Mouse (Mus musculus): ENCODE results near the gene Igf2bp1.
"Not testable (repeated sequence)": the region's sequence is repeated elsewhere in the genome, so short reads cannot be mapped to it uniquely, and the experiment has no call there.

Igf2bp1 gene

GRCm38 (mm10) chr11:95959152-95959551 is 46.6 kb downstream of the Igf2bp1 start:
- no peak for ATAC-seq (ENCODE audit: low TSS enrichment)

GRCm38 (mm10) chr11:95958251-95958650 is 47.5 kb downstream of the Igf2bp1 start:
- ATAC-seq (ENCODE audit: low TSS enrichment): no peak

GRCm38 (mm10) chr11:95957407-95957806 is 48.3 kb downstream of the Igf2bp1 start:
- ATAC-seq (ENCODE audit: low TSS enrichment): no peak

- ATAC-seq (ENCODE audit: low TSS enrichment): no peak
Observed at GRCm38 (mm10) chr11:95953313-95953712, 52.4 kb downstream of the Igf2bp1 start.

GRCm38 (mm10) chr11:95945838-95946472 is 59.8 kb downstream of the Igf2bp1 start:
- no peak for ATAC-seq (ENCODE audit: low TSS enrichment)

GRCm38 (mm10) chr11:95939828-95940507 is 65.8 kb downstream of the Igf2bp1 start:
- ATAC-seq (ENCODE audit: low TSS enrichment): no peak

- ATAC-seq (ENCODE audit: low TSS enrichment): no peak
Observed at GRCm38 (mm10) chr11:95936409-95936808, 69.3 kb downstream of the Igf2bp1 start.

GRCm38 (mm10) chr11:95932168-95932567 is 73.6 kb downstream of the Igf2bp1 start:
- not testable (repeated sequence) for ATAC-seq (ENCODE audit: low TSS enrichment)

GRCm38 (mm10) chr11:95926398-95926797 is 79.3 kb downstream of the Igf2bp1 start:
- no peak for ATAC-seq (ENCODE audit: low TSS enrichment)

GRCm38 (mm10) chr11:95925976-95926375 is 79.8 kb downstream of the Igf2bp1 start:
- ATAC-seq (ENCODE audit: low TSS enrichment): no peak

- ATAC-seq (ENCODE audit: low TSS enrichment): no peak
Observed at GRCm38 (mm10) chr11:95924215-95924614, 81.5 kb downstream of the Igf2bp1 start.

GRCm38 (mm10) chr11:95923477-95923876 is 82.3 kb downstream of the Igf2bp1 start:
- not testable (repeated sequence) for ATAC-seq (ENCODE audit: low TSS enrichment)

- ATAC-seq (ENCODE audit: low TSS enrichment): no peak
Observed at GRCm38 (mm10) chr11:95921991-95922621, 83.6 kb downstream of the Igf2bp1 start.

GRCm38 (mm10) chr11:95916426-95916825 is 89.3 kb downstream of the Igf2bp1 start:
- no peak for ATAC-seq (ENCODE audit: low TSS enrichment)

GRCm38 (mm10) chr11:95915006-95915710 is 90.6 kb downstream of the Igf2bp1 start:
- ATAC-seq (ENCODE audit: low TSS enrichment): no peak

- peak; percentile 31; the same call in 1 of the 2 replicates for ATAC-seq (ENCODE audit: low TSS enrichment)
Observed at GRCm38 (mm10) chr11:95914571-95914991, 91.2 kb downstream of the Igf2bp1 start, which contains the start of gene B4galnt2. TSS of gene B4galnt2 (minus strand) at chr11:95914891.

GRCm38 (mm10) chr11:95913959-95914566 is 91.7 kb downstream of the Igf2bp1 start:
- no peak for ATAC-seq (ENCODE audit: low TSS enrichment)

- no peak for ATAC-seq (ENCODE audit: low TSS enrichment)
Observed at GRCm38 (mm10) chr11:95911579-95911978, 94.2 kb downstream of the Igf2bp1 start.

GRCm38 (mm10) chr11:95907805-95908524 is 97.8 kb downstream of the Igf2bp1 start:
- no peak for ATAC-seq (ENCODE audit: low TSS enrichment)
